Mouse (Mus musculus): ENCODE data around the gene Adrm1. TPM values are rescaled to one million over a fixed set of nuclear protein-coding genes. Genes with fewer than 3 reads are reported as not detected.

Gene Adrm1
- polyA plus RNA-seq, 1 experiment from 2014 or later = 158 TPM

DNA sequence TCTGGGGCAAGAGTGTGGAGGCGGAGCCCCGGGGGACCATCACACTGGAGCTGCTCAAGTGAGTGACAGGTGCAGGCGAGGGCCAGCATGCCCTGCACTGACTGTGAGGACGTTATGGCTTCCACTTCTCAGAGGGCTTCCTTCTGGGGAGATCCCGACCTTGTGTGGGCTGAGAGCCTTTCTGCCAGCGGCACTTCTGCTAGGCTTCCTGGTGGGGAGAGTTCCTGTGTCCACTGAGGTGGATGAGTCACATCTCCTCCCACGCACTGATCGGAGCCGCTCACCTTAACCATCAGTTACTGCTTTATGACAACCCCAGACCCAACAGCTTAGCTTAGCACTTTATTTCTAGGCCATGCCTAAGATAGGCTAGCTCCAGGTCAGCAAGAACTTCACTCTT lies 22.7 kb upstream of the Adrm1 start:
- Histone ChIP-seq H3K27me3 (ENCODE audit: control insufficient read depth, insufficient read depth, low read length) (no peaks in the 10 kb centered on the region), H3K9ac (replicated peaks; ENCODE audit: low read length) (no peak overlapping the region), H3K27ac (replicated peaks; ENCODE audit: low read depth, low read length) (no peak overlapping the region), H3K4me2 (ENCODE audit: low read length) (no peak overlapping the region), H3K4me1 (ENCODE audit: control insufficient read depth, insufficient read depth, low read length) (no peaks in the 10 kb centered on the region), H3K36me3 (ENCODE audit: control insufficient read depth, insufficient read depth, low read length) (peaks cover 92% of the 10 kb centered on the region), H3K9me3 (ENCODE audit: control insufficient read depth, low read length) (no peaks in the 10 kb centered on the region), H3K4me3 (replicated peaks; ENCODE audit: low read depth, low read length) (no peak overlapping the region)
- 89% methylated on average over 9 of the region's 9 CpGs for whole genome bisulfite sequencing
- no peak for DNase-seq
- no peak for ATAC-seq (ENCODE audit: low FRiP score, low TSS enrichment)

DNA sequence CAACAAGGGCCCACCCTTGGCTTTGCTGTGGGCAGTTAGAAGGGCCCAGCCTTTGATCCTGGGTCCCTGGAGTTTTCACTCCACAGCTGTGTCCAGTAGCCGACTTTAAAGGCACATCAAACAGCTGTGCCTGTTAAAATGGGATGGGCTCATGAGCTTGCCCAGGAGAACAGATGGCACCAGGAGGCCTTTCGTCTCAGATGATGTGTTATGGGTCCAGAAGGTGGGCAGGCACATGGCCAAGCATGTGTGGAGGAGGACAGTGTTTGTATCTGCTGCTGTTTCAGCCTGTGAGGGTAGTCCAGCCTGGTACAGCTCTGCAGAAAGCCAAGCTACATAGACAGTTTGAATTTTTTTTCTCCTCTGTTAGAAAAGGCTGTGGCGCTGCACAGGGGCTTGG lies 16.5 kb upstream of the Adrm1 start:
- WGBS = 70% methylated on average over 3 of the region's 3 CpGs

GRCm38 (mm10) chr2:180158627-180159026 lies 12.7 kb upstream of the Adrm1 start:
- Histone ChIP-seq H3K36me3 (ENCODE audit: control insufficient read depth, insufficient read depth, low read length) (peaks cover 89% of the 10 kb centered on the region), H3K9me3 (ENCODE audit: control insufficient read depth, low read length) (no peaks in the 10 kb centered on the region), H3K4me1 (ENCODE audit: control insufficient read depth, insufficient read depth, low read length) (no peaks in the 10 kb centered on the region), H3K9ac (replicated peaks; ENCODE audit: low read length) (no peak overlapping the region), H3K27ac (replicated peaks; ENCODE audit: low read depth, low read length) (no peak overlapping the region), H3K4me3 (replicated peaks; ENCODE audit: low read depth, low read length) (no peak overlapping the region), H3K27me3 (ENCODE audit: control insufficient read depth, insufficient read depth, low read length) (no peaks in the 10 kb centered on the region), H3K4me2 (ENCODE audit: low read length) (no peak overlapping the region)
- ATAC-seq (ENCODE audit: low FRiP score, low TSS enrichment) (no peak), DNase-seq (no peak)
- WGBS = 94% methylated on average over 3 of the region's 3 CpGs

More for the DNA sequence above, 16.5 kb upstream of the Adrm1 start:
- DNase-seq = no peak
- no peak overlapping the region for H3K4me3 ChIP-seq (replicated peaks; ENCODE audit: low read depth, low read length)
- H3K4me1 ChIP-seq (ENCODE audit: control insufficient read depth, insufficient read depth, low read length) = no peaks in the 10 kb centered on the region
- H3K9ac ChIP-seq (replicated peaks; ENCODE audit: low read length) = no peak overlapping the region
- no peak overlapping the region for H3K4me2 ChIP-seq (ENCODE audit: low read length)
- no peaks in the 10 kb centered on the region for H3K27me3 ChIP-seq (ENCODE audit: control insufficient read depth, insufficient read depth, low read length)
- H3K27ac ChIP-seq (replicated peaks; ENCODE audit: low read depth, low read length) = no peak overlapping the region
- peaks cover 86% of the 10 kb centered on the region for H3K36me3 ChIP-seq (ENCODE audit: control insufficient read depth, insufficient read depth, low read length)
- H3K9me3 ChIP-seq (ENCODE audit: control insufficient read depth, low read length) = no peaks in the 10 kb centered on the region
- no peak for ATAC-seq (ENCODE audit: low FRiP score, low TSS enrichment)

- Histone ChIP-seq H3K4me3 (replicated peaks; ENCODE audit: low read depth, low read length) (no peak overlapping the region), H3K9ac (replicated peaks; ENCODE audit: low read length) (no peak overlapping the region), H3K4me1 (ENCODE audit: control insufficient read depth, insufficient read depth, low read length) (no peaks in the 10 kb centered on the region), H3K9me3 (ENCODE audit: control insufficient read depth, low read length) (no peaks in the 10 kb centered on the region), H3K27ac (replicated peaks; ENCODE audit: low read depth, low read length) (no peak overlapping the region), H3K36me3 (ENCODE audit: control insufficient read depth, insufficient read depth, low read length) (peaks cover 33% of the 10 kb centered on the region), H3K4me2 (ENCODE audit: low read length) (no peak overlapping the region), H3K27me3 (ENCODE audit: control insufficient read depth, insufficient read depth, low read length) (no peaks in the 10 kb centered on the region)
- no peak for DNase-seq
- WGBS = 74% methylated on average over 2 of the region's 2 CpGs
- no peak for ATAC-seq (ENCODE audit: low FRiP score, low TSS enrichment)
Observed at GRCm38 (mm10) chr2:180165855-180166254, 5.4 kb upstream of the Adrm1 start.

- H3K4me2 ChIP-seq (ENCODE audit: low read length) = no peak overlapping the region
- H3K27ac ChIP-seq (replicated peaks; ENCODE audit: low read depth, low read length) = no peak overlapping the region
- H3K4me3 ChIP-seq (replicated peaks; ENCODE audit: low read depth, low read length) = no peak overlapping the region
- no peaks in the 10 kb centered on the region for H3K4me1 ChIP-seq (ENCODE audit: control insufficient read depth, insufficient read depth, low read length)
- H3K36me3 ChIP-seq (ENCODE audit: control insufficient read depth, insufficient read depth, low read length) = peaks cover 23% of the 10 kb centered on the region
- ATAC-seq (ENCODE audit: low FRiP score, low TSS enrichment) (no peak), DNase-seq (no peak)
- no peak overlapping the region for H3K9ac ChIP-seq (replicated peaks; ENCODE audit: low read length)
- 81% methylated on average over 2 of the region's 2 CpGs for WGBS
- H3K27me3 ChIP-seq (ENCODE audit: control insufficient read depth, insufficient read depth, low read length) = no peaks in the 10 kb centered on the region
- H3K9me3 ChIP-seq (ENCODE audit: control insufficient read depth, low read length) = no peaks in the 10 kb centered on the region
Observed at GRCm38 (mm10) chr2:180166869-180167268, 4.4 kb upstream of the Adrm1 start.

DNA sequence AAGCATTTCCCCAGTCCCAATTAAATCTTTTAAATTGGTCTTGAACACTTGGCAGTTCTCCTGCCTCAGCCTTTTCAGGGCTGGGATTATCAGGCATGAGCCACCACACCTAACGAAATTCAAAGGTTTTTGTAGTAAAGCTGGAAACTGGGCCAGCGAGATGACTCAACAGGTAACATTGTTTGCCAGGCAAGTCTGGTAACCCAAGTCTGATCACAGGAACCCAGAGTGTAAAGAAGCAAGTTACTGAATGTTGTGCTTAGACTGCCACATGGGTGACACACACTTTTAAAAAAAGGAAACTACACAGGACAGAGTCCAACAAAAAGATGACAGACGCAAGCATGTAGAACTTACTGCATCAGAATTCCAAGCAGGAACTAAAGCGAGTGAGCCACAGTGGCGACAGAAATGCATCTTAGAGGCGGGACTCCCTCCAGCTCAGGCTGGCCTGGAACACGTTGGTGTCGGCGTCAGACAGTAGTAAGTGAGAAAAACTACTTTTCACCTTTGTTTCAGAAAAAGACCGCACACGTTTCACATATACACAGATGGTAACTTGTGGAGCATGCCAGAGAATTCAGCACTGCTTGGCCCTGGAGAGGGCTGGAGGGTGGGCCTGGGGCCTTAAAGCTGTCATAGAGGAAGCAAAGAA lies 1.0 kb upstream of the Adrm1 start:
- Histone ChIP-seq H3K4me1 (ENCODE audit: control insufficient read depth, insufficient read depth, low read length) (peaks cover 14% of the 10 kb centered on the region), H3K36me3 (ENCODE audit: control insufficient read depth, insufficient read depth, low read length) (peaks cover 24% of the 10 kb centered on the region), H3K4me2 (ENCODE audit: low read length) (no peak overlapping the region), H3K9ac (replicated peaks; ENCODE audit: low read length) (no peak overlapping the region), H3K27ac (replicated peaks; ENCODE audit: low read depth, low read length) (no peak overlapping the region), H3K27me3 (ENCODE audit: control insufficient read depth, insufficient read depth, low read length) (no peaks in the 10 kb centered on the region), H3K9me3 (ENCODE audit: control insufficient read depth, low read length) (no peaks in the 10 kb centered on the region), H3K4me3 (replicated peaks; ENCODE audit: low read depth, low read length) (no peak overlapping the region)
- 91% methylated on average over 11 of the region's 11 CpGs for WGBS
- ATAC-seq (ENCODE audit: low FRiP score, low TSS enrichment) (no peak), DNase-seq (no peak)

DNA sequence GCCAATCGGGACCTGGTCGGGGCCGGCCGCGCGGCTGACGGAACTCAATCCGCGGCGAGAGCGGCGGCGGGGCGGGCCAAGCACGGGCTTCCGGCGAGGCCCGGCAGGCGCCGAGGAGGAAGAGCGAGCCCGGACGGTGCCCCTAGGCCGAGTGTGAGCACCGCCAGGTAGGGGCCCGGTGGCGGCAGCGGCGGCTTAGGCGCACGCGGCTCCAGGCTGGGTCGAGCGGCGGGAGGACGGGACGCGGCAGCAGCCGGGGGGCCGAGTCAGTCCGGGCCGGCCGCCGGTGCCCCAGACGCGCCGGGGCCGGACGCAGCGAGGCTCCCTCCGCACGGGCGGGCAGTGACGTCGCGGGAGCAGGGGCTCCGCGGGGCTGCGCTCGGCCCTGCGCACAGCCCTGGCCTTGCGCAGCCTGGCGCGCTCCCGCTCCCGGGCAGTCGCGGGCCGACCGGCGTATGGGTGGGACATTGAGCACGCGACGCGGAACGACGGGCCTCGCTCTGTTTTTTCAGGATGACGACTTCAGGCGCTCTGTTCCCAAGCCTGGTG lies 311 bp downstream of the Adrm1 start:
- Histone ChIP-seq H3K36me3 (ENCODE audit: control insufficient read depth, insufficient read depth, low read length) (peaks cover 37% of the 10 kb centered on the region), H3K4me1 (ENCODE audit: control insufficient read depth, insufficient read depth, low read length) (peaks cover 14% of the 10 kb centered on the region), H3K27me3 (ENCODE audit: control insufficient read depth, insufficient read depth, low read length) (no peaks in the 10 kb centered on the region), H3K4me2 (ENCODE audit: low read length) (peak overlapping the region; percentile 79), H3K27ac (replicated peaks; ENCODE audit: low read depth, low read length) (peak overlapping the region; percentile 94), H3K4me3 (replicated peaks; ENCODE audit: low read depth, low read length) (peak overlapping the region; percentile 94), H3K9me3 (ENCODE audit: control insufficient read depth, low read length) (no peaks in the 10 kb centered on the region), H3K9ac (replicated peaks; ENCODE audit: low read length) (peak overlapping the region; percentile 96)
- under 1% methylated on average over 74 of the region's 80 CpGs for WGBS
- DNase-seq = peak; percentile 74
- ATAC-seq (ENCODE audit: low FRiP score, low TSS enrichment) = peak; percentile 72

GRCm38 (mm10) chr2:180172152-180172551 lies 867 bp downstream of the Adrm1 start:
- peak overlapping the region; percentile 79 for H3K4me2 ChIP-seq (ENCODE audit: low read length)
- no peaks in the 10 kb centered on the region for H3K9me3 ChIP-seq (ENCODE audit: control insufficient read depth, low read length)
- no peaks in the 10 kb centered on the region for H3K27me3 ChIP-seq (ENCODE audit: control insufficient read depth, insufficient read depth, low read length)
- H3K36me3 ChIP-seq (ENCODE audit: control insufficient read depth, insufficient read depth, low read length) = peaks cover 42% of the 10 kb centered on the region
- WGBS = 7% methylated on average over 9 of the region's 9 CpGs
- ATAC-seq (ENCODE audit: low FRiP score, low TSS enrichment) = no peak
- H3K4me1 ChIP-seq (ENCODE audit: control insufficient read depth, insufficient read depth, low read length) = peaks cover 14% of the 10 kb centered on the region
- H3K27ac ChIP-seq (replicated peaks; ENCODE audit: low read depth, low read length) = no peak overlapping the region
- DNase-seq = no peak
- H3K9ac ChIP-seq (replicated peaks; ENCODE audit: low read length) = peak overlapping the region; percentile 96
- H3K4me3 ChIP-seq (replicated peaks; ENCODE audit: low read depth, low read length) = peak overlapping the region; percentile 94

GRCm38 (mm10) chr2:180173163-180173562 lies 1.9 kb downstream of the Adrm1 start:
- DNase-seq (no peak), ATAC-seq (ENCODE audit: low FRiP score, low TSS enrichment) (no peak)
- H3K4me2 ChIP-seq (ENCODE audit: low read length) = peak overlapping the region; percentile 79
- 89% methylated on average over 4 of the region's 4 CpGs for WGBS
- H3K9ac ChIP-seq (replicated peaks; ENCODE audit: low read length) = no peak overlapping the region
- H3K36me3 ChIP-seq (ENCODE audit: control insufficient read depth, insufficient read depth, low read length) = peaks cover 53% of the 10 kb centered on the region
- no peak overlapping the region for H3K27ac ChIP-seq (replicated peaks; ENCODE audit: low read depth, low read length)
- no peaks in the 10 kb centered on the region for H3K27me3 ChIP-seq (ENCODE audit: control insufficient read depth, insufficient read depth, low read length)
- peaks cover 14% of the 10 kb centered on the region for H3K4me1 ChIP-seq (ENCODE audit: control insufficient read depth, insufficient read depth, low read length)
- H3K4me3 ChIP-seq (replicated peaks; ENCODE audit: low read depth, low read length) = peak overlapping the region; percentile 94; the same call in 1 of the 2 replicates
- no peaks in the 10 kb centered on the region for H3K9me3 ChIP-seq (ENCODE audit: control insufficient read depth, low read length)

All from midbrain, embryonic 14.5 days (tissue).